Mouse (Mus musculus): ENCODE measurements at regions not wholly inside any gene's neighbourhood (a gene's known extent, or its start where the extent isn't known, plus 50 kb on each side); places are given as distances from the start of the nearest gene placed in this dataset.

- Histone ChIP-seq H3K9ac (no peak overlapping the region), H3K4me3 (replicated peaks) (no peak overlapping the region), H3K4me2 (no peak overlapping the region), H3K36me3 (no peaks in the 10 kb centered on the region), H3K27ac (peak overlapping the region; percentile 27; the same call in 1 of the 2 replicates), H3K27me3 (no peaks in the 10 kb centered on the region), H3K4me1 (no peaks in the 10 kb centered on the region), H3K9me3 (replicated peaks) (no peaks in the 10 kb centered on the region)
- ATAC-seq (replicated peaks; ENCODE audit: low FRiP score), result no peak
- 79% methylated on average over 5 of the region's 5 CpGs for WGBS
Observed at GRCm38 (mm10) chr10:99423406-99423805, 160.4 kb downstream of the Dusp6 start.

GRCm38 (mm10) chr10:99425265-99425664 lies 162.2 kb downstream of the Dusp6 start:
- H3K27ac ChIP-seq, result no peak overlapping the region
- no peaks in the 10 kb centered on the region for H3K36me3 ChIP-seq
- WGBS, result 72% methylated on average over 4 of the region's 4 CpGs
- no peaks in the 10 kb centered on the region for H3K4me1 ChIP-seq
- H3K9me3 ChIP-seq (replicated peaks), result no peaks in the 10 kb centered on the region
- no peak for ATAC-seq (replicated peaks; ENCODE audit: low FRiP score)
- no peaks in the 10 kb centered on the region for H3K27me3 ChIP-seq
- H3K4me2 ChIP-seq, result no peak overlapping the region
- no peak overlapping the region for H3K4me3 ChIP-seq (replicated peaks)
- no peak overlapping the region for H3K9ac ChIP-seq

- no peak overlapping the region for H3K27ac ChIP-seq
- no peaks in the 10 kb centered on the region for H3K36me3 ChIP-seq
- no peaks in the 10 kb centered on the region for H3K27me3 ChIP-seq
- H3K9ac ChIP-seq, result no peak overlapping the region
- WGBS, result 66% methylated on average over 9 of the region's 9 CpGs
- H3K4me1 ChIP-seq, result no peaks in the 10 kb centered on the region
- no peaks in the 10 kb centered on the region for H3K9me3 ChIP-seq (replicated peaks)
- no peak overlapping the region for H3K4me3 ChIP-seq (replicated peaks)
- ATAC-seq (replicated peaks; ENCODE audit: low FRiP score), result no peak
- no peak overlapping the region for H3K4me2 ChIP-seq
Observed at GRCm38 (mm10) chr10:99430175-99430574, 167.1 kb downstream of the Dusp6 start.

- WGBS, result 77% methylated on average over 16 of the region's 16 CpGs
- ATAC-seq (replicated peaks; ENCODE audit: low FRiP score), result no peak
- Histone ChIP-seq H3K9ac (no peak overlapping the region), H3K9me3 (replicated peaks) (no peaks in the 10 kb centered on the region), H3K4me1 (no peaks in the 10 kb centered on the region), H3K4me2 (no peak overlapping the region), H3K27me3 (no peaks in the 10 kb centered on the region), H3K27ac (no peak overlapping the region), H3K36me3 (no peaks in the 10 kb centered on the region), H3K4me3 (replicated peaks) (no peak overlapping the region)
Observed at GRCm38 (mm10) chr10:99430669-99431561, 167.9 kb downstream of the Dusp6 start.

- H3K4me1 ChIP-seq, result peaks cover 15% of the 10 kb centered on the region
- H3K9ac ChIP-seq, result no peak overlapping the region
- no peak overlapping the region for H3K4me3 ChIP-seq (replicated peaks)
- no peaks in the 10 kb centered on the region for H3K9me3 ChIP-seq (replicated peaks)
- no peak for ATAC-seq (replicated peaks; ENCODE audit: low FRiP score)
- H3K27me3 ChIP-seq, result no peaks in the 10 kb centered on the region
- H3K4me2 ChIP-seq, result no peak overlapping the region
- no peaks in the 10 kb centered on the region for H3K36me3 ChIP-seq
- H3K27ac ChIP-seq, result no peak overlapping the region
Observed at GRCm38 (mm10) chr10:99437060-99437459, 174.0 kb downstream of the Dusp6 start.

GRCm38 (mm10) chr10:99440169-99440568 lies 177.1 kb downstream of the Dusp6 start:
- Histone ChIP-seq H3K27ac (no peak overlapping the region), H3K36me3 (no peaks in the 10 kb centered on the region), H3K4me3 (replicated peaks) (no peak overlapping the region), H3K9me3 (replicated peaks) (0 out of 2 replicates have a peak, but pooled peaks cover 2% of the 10 kb centered on the region), H3K9ac (no peak overlapping the region), H3K4me2 (no peak overlapping the region), H3K27me3 (no peaks in the 10 kb centered on the region), H3K4me1 (peaks cover 15% of the 10 kb centered on the region)
- no peak for ATAC-seq (replicated peaks; ENCODE audit: low FRiP score)
- WGBS, result 90% methylated on average over 5 of the region's 5 CpGs

GRCm38 (mm10) chr10:99441014-99441413 lies 178.0 kb downstream of the Dusp6 start:
- ATAC-seq (replicated peaks; ENCODE audit: low FRiP score), result 0 out of 2 replicates have a peak, but pooled peaks have one; percentile 49
- Histone ChIP-seq H3K36me3 (no peaks in the 10 kb centered on the region), H3K27ac (peak overlapping the region; percentile 60), H3K4me3 (replicated peaks) (no peak overlapping the region), H3K4me2 (no peak overlapping the region), H3K27me3 (no peaks in the 10 kb centered on the region), H3K4me1 (peaks cover 15% of the 10 kb centered on the region), H3K9ac (no peak overlapping the region), H3K9me3 (replicated peaks) (0 out of 2 replicates have a peak, but pooled peaks cover 2% of the 10 kb centered on the region)
- WGBS, result 34% methylated on average over 6 of the region's 6 CpGs

GRCm38 (mm10) chr10:99441931-99442330 lies 178.9 kb downstream of the Dusp6 start:
- Histone ChIP-seq H3K4me3 (replicated peaks) (no peak overlapping the region), H3K36me3 (no peaks in the 10 kb centered on the region), H3K9ac (no peak overlapping the region), H3K27me3 (no peaks in the 10 kb centered on the region), H3K4me2 (no peak overlapping the region), H3K27ac (peak overlapping the region; percentile 50), H3K4me1 (peaks cover 15% of the 10 kb centered on the region), H3K9me3 (replicated peaks) (0 out of 2 replicates have a peak, but pooled peaks cover 2% of the 10 kb centered on the region)
- WGBS, result 40% methylated on average over 10 of the region's 10 CpGs
- 0 out of 2 replicates have a peak, but pooled peaks have one; percentile 56 for ATAC-seq (replicated peaks; ENCODE audit: low FRiP score)

- H3K4me2 ChIP-seq, result no peak overlapping the region
- no peak overlapping the region for H3K4me3 ChIP-seq (replicated peaks)
- no peak overlapping the region for H3K27ac ChIP-seq
- H3K4me1 ChIP-seq, result peaks cover 15% of the 10 kb centered on the region
- WGBS, result 91% methylated on average over 18 of the region's 18 CpGs
- 0 out of 2 replicates have a peak, but pooled peaks cover 2% of the 10 kb centered on the region for H3K9me3 ChIP-seq (replicated peaks)
- H3K36me3 ChIP-seq, result no peaks in the 10 kb centered on the region
- no peak for ATAC-seq (replicated peaks; ENCODE audit: low FRiP score)
- no peaks in the 10 kb centered on the region for H3K27me3 ChIP-seq
- no peak overlapping the region for H3K9ac ChIP-seq
Observed at GRCm38 (mm10) chr10:99443453-99444170, 180.6 kb downstream of the Dusp6 start.

GRCm38 (mm10) chr10:99450714-99451625 lies 187.9 kb downstream of the Dusp6 start:
- H3K4me3 ChIP-seq (replicated peaks), result no peak overlapping the region
- no peak overlapping the region for H3K9ac ChIP-seq
- H3K27ac ChIP-seq, result peak overlapping the region; percentile 32; the same call in 1 of the 2 replicates
- peak; percentile 68; the same call in 1 of the 2 replicates for ATAC-seq (replicated peaks; ENCODE audit: low FRiP score)
- 49% methylated on average over 9 of the region's 9 CpGs for WGBS
- H3K9me3 ChIP-seq (replicated peaks), result no peaks in the 10 kb centered on the region
- peaks cover 19% of the 10 kb centered on the region for H3K4me1 ChIP-seq
- no peaks in the 10 kb centered on the region for H3K27me3 ChIP-seq
- H3K4me2 ChIP-seq, result peak overlapping the region; percentile 17; the same call in 1 of the 2 replicates
- no peaks in the 10 kb centered on the region for H3K36me3 ChIP-seq

GRCm38 (mm10) chr10:99451639-99452417 lies 188.8 kb downstream of the Dusp6 start:
- 10% methylated on average over 10 of the region's 10 CpGs for WGBS
- no peaks in the 10 kb centered on the region for H3K27me3 ChIP-seq

More at GRCm38 (mm10) chr10:99451639-99452417, 188.8 kb downstream of the Dusp6 start:
- no peak overlapping the region for H3K4me3 ChIP-seq (replicated peaks)
- peak; percentile 95 for ATAC-seq (replicated peaks; ENCODE audit: low FRiP score)
- H3K27ac ChIP-seq, result peak overlapping the region; percentile 54
- H3K9me3 ChIP-seq (replicated peaks), result no peaks in the 10 kb centered on the region
- no peaks in the 10 kb centered on the region for H3K36me3 ChIP-seq
- H3K9ac ChIP-seq, result no peak overlapping the region
- peak overlapping the region; percentile 17 for H3K4me2 ChIP-seq
- peaks cover 19% of the 10 kb centered on the region for H3K4me1 ChIP-seq

All from kidney, embryonic 15.5 days (tissue).